Mouse (Mus musculus): ENCODE measurements around the gene Hoxb2. TPM values are rescaled to one million over a fixed set of nuclear protein-coding genes. Genes with fewer than 3 reads are reported as not detected.

Hoxb2 gene
- polyA plus RNA-seq, 1 experiment from 2014 or later, result 45.9 TPM

GRCm38 (mm10) chr11:96318368-96319070, 31.8 kb upstream of the Hoxb2 start:
- Histone ChIP-seq H3K27me3 (no peaks in the 10 kb centered on the region), H3K9me3 (replicated peaks) (no peaks in the 10 kb centered on the region), H3K4me3 (replicated peaks) (peak overlapping the region; percentile 80), H3K27ac (peak overlapping the region; percentile 100), H3K4me1 (peaks cover 86% of the 10 kb centered on the region), H3K36me3 (peaks cover 4% of the 10 kb centered on the region; the same call in 1 of the 2 replicates), H3K4me2 (peak overlapping the region; percentile 90), H3K9ac (peak overlapping the region; percentile 72)
- 0% methylated on average over 41 of the region's 45 CpGs for WGBS
- ATAC-seq (replicated peaks; ENCODE audit: low FRiP score), result peak; percentile 77

GRCm38 (mm10) chr11:96319071-96319902, 31.0 kb upstream of the Hoxb2 start:
- peak; percentile 87 for ATAC-seq (replicated peaks; ENCODE audit: low FRiP score)
- Histone ChIP-seq H3K27me3 (no peaks in the 10 kb centered on the region), H3K36me3 (peaks cover 4% of the 10 kb centered on the region; the same call in 1 of the 2 replicates), H3K9me3 (replicated peaks) (no peaks in the 10 kb centered on the region), H3K4me1 (peaks cover 86% of the 10 kb centered on the region), H3K9ac (peak overlapping the region; percentile 72), H3K4me2 (peak overlapping the region; percentile 90), H3K4me3 (replicated peaks) (peak overlapping the region; percentile 80), H3K27ac (peak overlapping the region; percentile 100)
- under 1% methylated on average over 34 of the region's 34 CpGs for WGBS

DNA sequence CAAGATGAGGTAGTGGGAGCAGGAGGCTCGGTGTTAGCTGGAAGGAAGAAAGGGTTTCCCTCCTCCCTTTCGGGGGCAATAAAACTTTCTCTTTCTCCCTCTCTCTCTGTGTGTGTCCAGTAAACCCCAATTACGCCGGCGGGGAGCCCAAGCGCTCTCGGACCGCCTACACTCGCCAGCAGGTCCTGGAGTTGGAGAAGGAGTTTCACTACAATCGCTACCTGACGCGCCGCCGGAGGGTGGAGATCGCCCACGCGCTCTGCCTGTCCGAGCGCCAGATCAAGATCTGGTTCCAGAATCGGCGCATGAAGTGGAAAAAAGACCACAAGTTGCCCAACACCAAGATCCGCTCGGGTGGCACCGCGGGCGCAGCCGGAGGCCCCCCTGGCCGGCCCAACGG, 30.4 kb upstream of the Hoxb2 start:
- peak overlapping the region; percentile 72 for H3K9ac ChIP-seq
- peaks cover 4% of the 10 kb centered on the region; the same call in 1 of the 2 replicates for H3K36me3 ChIP-seq
- ATAC-seq (replicated peaks; ENCODE audit: low FRiP score), result peak; percentile 3
- peak overlapping the region; percentile 80 for H3K4me3 ChIP-seq (replicated peaks)
- H3K9me3 ChIP-seq (replicated peaks), result no peaks in the 10 kb centered on the region
- H3K27me3 ChIP-seq, result no peaks in the 10 kb centered on the region
- peaks cover 86% of the 10 kb centered on the region for H3K4me1 ChIP-seq
- H3K27ac ChIP-seq, result peak overlapping the region; percentile 100
- H3K4me2 ChIP-seq, result peak overlapping the region; percentile 90
- under 1% methylated on average over 29 of the region's 29 CpGs for WGBS

DNA sequence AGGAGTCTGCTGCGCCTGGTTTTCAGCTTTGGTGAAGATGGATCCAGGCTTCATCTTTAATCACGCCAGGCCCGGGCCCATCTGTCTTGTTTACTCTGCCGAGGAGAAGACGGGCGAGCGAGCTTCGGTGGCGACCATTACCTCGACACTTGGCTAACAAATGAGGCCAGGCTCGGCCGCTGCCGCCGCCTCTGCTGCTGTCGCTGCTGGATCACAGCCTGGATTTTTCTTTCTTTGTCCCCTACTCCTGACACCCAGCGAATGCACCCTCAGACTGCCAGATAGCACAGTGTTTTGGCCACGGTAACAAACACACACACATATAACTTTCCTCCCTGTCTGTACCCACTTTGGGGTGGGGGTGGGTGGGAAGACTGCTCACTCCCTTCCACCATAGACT, 29.6 kb upstream of the Hoxb2 start:
- peak overlapping the region; percentile 90 for H3K4me2 ChIP-seq
- H3K27me3 ChIP-seq, result no peaks in the 10 kb centered on the region
- peak overlapping the region; percentile 72 for H3K9ac ChIP-seq
- peaks cover 8% of the 10 kb centered on the region for H3K36me3 ChIP-seq
- no peaks in the 10 kb centered on the region for H3K9me3 ChIP-seq (replicated peaks)
- H3K4me1 ChIP-seq, result peaks cover 86% of the 10 kb centered on the region
- H3K4me3 ChIP-seq (replicated peaks), result peak overlapping the region; percentile 80
- H3K27ac ChIP-seq, result peak overlapping the region; percentile 100
- no peak for ATAC-seq (replicated peaks; ENCODE audit: low FRiP score)
- WGBS, result 6% methylated on average over 17 of the region's 17 CpGs

DNA sequence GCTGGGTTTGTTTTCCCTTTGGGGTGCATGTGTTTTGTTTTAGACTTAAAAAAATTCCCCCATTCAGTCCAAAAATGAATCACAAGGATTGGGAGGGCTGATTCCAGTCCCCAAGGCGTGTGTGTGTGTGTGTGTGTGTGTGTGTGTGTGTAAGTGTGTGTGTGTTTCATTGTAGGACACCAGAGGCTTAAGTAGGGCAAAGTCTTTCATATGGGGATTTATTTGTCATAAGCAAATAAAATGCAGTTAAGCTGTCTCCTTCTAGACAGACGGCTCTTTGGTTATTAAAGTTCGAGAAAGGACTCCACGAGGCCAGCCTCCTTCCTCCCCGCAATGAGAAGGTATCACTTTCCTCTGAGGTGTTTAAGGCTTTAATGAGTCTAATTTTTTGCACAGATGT, 28.5 kb upstream of the Hoxb2 start:
- H3K4me2 ChIP-seq, result peak overlapping the region; percentile 90
- ATAC-seq (replicated peaks; ENCODE audit: low FRiP score), result no peak
- H3K27ac ChIP-seq, result peak overlapping the region; percentile 100
- WGBS, result 16% methylated on average over 5 of the region's 5 CpGs
- peaks cover 12% of the 10 kb centered on the region for H3K36me3 ChIP-seq
- H3K9me3 ChIP-seq (replicated peaks), result no peaks in the 10 kb centered on the region
- H3K9ac ChIP-seq, result peak overlapping the region; percentile 72
- H3K4me1 ChIP-seq, result peaks cover 87% of the 10 kb centered on the region
- no peaks in the 10 kb centered on the region for H3K27me3 ChIP-seq
- H3K4me3 ChIP-seq (replicated peaks), result peak overlapping the region; percentile 80

DNA sequence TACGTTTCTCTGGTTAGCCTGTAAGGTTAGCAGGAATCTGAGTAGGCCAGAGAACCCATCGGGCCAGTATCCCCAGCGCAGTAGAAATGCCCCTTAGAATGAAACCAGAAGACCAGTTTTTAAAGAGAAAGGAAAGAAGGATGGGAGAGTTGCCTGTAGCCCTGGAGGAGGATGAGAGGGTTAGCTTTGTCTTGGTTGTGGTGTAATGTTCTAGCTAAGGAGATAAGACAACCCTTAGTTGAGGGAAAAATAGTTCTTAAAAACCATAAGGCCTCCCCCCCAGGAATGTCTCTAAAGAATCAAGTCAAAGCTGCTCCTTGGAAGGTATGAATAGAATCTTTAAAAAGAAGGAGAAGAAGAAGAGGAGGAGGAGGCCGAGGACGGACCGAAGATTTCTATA, 27.6 kb upstream of the Hoxb2 start:
- H3K27me3 ChIP-seq, result no peaks in the 10 kb centered on the region
- peak overlapping the region; percentile 80 for H3K4me3 ChIP-seq (replicated peaks)
- no peaks in the 10 kb centered on the region for H3K9me3 ChIP-seq (replicated peaks)
- peak overlapping the region; percentile 100 for H3K27ac ChIP-seq
- H3K9ac ChIP-seq, result peak overlapping the region; percentile 72
- peaks cover 15% of the 10 kb centered on the region for H3K36me3 ChIP-seq
- H3K4me1 ChIP-seq, result peaks cover 89% of the 10 kb centered on the region
- no peak for ATAC-seq (replicated peaks; ENCODE audit: low FRiP score)
- WGBS, result 20% methylated on average over 6 of the region's 6 CpGs
- H3K4me2 ChIP-seq, result peak overlapping the region; percentile 90

GRCm38 (mm10) chr11:96323154-96323553, 27.2 kb upstream of the Hoxb2 start, which contains the start of gene Hoxb3:
TSS of gene Hoxb3 (plus strand) at chr11:96323326.
- Histone ChIP-seq H3K4me3 (replicated peaks) (peak within 1 kb of the TSS; percentile 80), H3K27ac (peak within 1 kb of the TSS; percentile 100), H3K4me1 (peaks cover 89% of the 10 kb centered on the region), H3K4me2 (peak within 1 kb of the TSS; percentile 90), H3K36me3 (peaks cover 15% of the 10 kb centered on the region), H3K9ac (peak within 1 kb of the TSS; percentile 72), H3K9me3 (replicated peaks) (no peaks in the 10 kb centered on the region), H3K27me3 (no peaks in the 10 kb centered on the region)
- no peak for ATAC-seq (replicated peaks; ENCODE audit: low FRiP score)
- WGBS, result 18% methylated on average over 10 of the region's 10 CpGs

DNA sequence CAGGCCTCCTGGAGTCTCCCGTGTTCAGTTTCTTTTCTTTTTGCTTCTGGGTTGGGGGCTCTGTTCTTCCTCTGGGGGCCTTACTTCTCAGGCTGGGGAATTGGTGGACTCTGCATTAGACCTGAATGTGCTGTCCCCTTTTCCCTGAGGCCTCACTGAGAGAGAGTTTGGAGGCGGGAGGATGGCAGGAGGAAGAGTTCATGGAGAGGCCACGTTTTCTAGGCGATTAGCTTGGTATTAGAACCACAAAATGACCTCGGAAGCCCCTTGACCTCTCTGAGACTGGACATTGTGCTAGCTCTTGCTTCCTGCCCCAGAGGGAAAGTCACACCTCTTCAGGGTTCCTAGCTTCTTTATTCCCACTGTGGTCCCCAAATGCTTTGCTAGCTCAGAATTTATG, 26.2 kb upstream of the Hoxb2 start:
- Histone ChIP-seq H3K9me3 (replicated peaks) (no peaks in the 10 kb centered on the region), H3K27ac (peak overlapping the region; percentile 100), H3K36me3 (peaks cover 15% of the 10 kb centered on the region), H3K9ac (peak overlapping the region; percentile 72), H3K4me1 (peaks cover 95% of the 10 kb centered on the region), H3K27me3 (no peaks in the 10 kb centered on the region), H3K4me2 (peak overlapping the region; percentile 90), H3K4me3 (replicated peaks) (peak overlapping the region; percentile 80)
- ATAC-seq (replicated peaks; ENCODE audit: low FRiP score), result no peak
- WGBS, result 10% methylated on average over 5 of the region's 5 CpGs

- Histone ChIP-seq H3K27ac (peak overlapping the region; percentile 100), H3K4me2 (peak overlapping the region; percentile 90), H3K4me1 (peaks cover 98% of the 10 kb centered on the region), H3K27me3 (no peaks in the 10 kb centered on the region), H3K9ac (peak overlapping the region; percentile 55), H3K4me3 (replicated peaks) (peak overlapping the region; percentile 80), H3K36me3 (peaks cover 17% of the 10 kb centered on the region), H3K9me3 (replicated peaks) (no peaks in the 10 kb centered on the region)
- no peak for ATAC-seq (replicated peaks; ENCODE audit: low FRiP score)
- WGBS, result 20% methylated on average over 8 of the region's 8 CpGs
Measured at GRCm38 (mm10) chr11:96324965-96325364, 25.4 kb upstream of the Hoxb2 start.

DNA sequence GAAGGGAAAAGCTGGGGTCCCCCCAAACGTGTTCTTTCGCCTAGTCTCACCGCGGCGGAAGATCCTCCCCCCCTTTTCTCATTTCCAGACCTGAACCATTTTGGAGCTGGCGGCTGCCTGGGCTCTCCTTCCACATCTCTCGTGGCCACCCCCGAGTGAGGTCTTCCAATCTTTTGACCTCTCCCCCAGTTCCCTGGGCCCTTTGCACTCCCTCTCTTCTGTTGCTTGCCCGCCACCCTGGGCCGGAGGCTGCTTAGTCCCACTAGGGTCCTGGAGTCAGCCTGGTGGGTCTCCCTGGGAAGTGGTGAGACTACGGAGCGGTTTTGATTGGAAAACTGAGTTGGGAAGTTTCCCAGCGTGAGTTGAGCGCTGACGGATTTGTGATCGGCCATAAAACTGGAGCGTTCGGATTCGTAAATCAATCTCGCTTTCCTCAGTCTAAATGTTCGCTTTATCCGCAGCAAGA, 24.5 kb upstream of the Hoxb2 start:
- H3K4me1 ChIP-seq, result peaks cover 99% of the 10 kb centered on the region
- H3K4me2 ChIP-seq, result peak overlapping the region; percentile 90
- peak overlapping the region; percentile 55 for H3K9ac ChIP-seq
- 14% methylated on average over 22 of the region's 22 CpGs for WGBS
- peak overlapping the region; percentile 80 for H3K4me3 ChIP-seq (replicated peaks)
- 0 out of 2 replicates have a peak, but pooled peaks have one; percentile 29 for ATAC-seq (replicated peaks; ENCODE audit: low FRiP score)
- H3K27me3 ChIP-seq, result no peaks in the 10 kb centered on the region
- peak overlapping the region; percentile 100 for H3K27ac ChIP-seq
- peaks cover 22% of the 10 kb centered on the region for H3K36me3 ChIP-seq
- H3K9me3 ChIP-seq (replicated peaks), result no peaks in the 10 kb centered on the region

- peak overlapping the region; percentile 100 for H3K27ac ChIP-seq
- peaks cover 99% of the 10 kb centered on the region for H3K4me1 ChIP-seq
- H3K4me3 ChIP-seq (replicated peaks), result peak overlapping the region; percentile 80
- H3K9ac ChIP-seq, result peak overlapping the region; percentile 55
- peaks cover 23% of the 10 kb centered on the region for H3K36me3 ChIP-seq
- H3K27me3 ChIP-seq, result no peaks in the 10 kb centered on the region
- ATAC-seq (replicated peaks; ENCODE audit: low FRiP score), result no peak
- WGBS, result 26% methylated on average over 12 of the region's 12 CpGs
- peak overlapping the region; percentile 90 for H3K4me2 ChIP-seq
- no peaks in the 10 kb centered on the region for H3K9me3 ChIP-seq (replicated peaks)
Measured at GRCm38 (mm10) chr11:96326705-96327104, 23.6 kb upstream of the Hoxb2 start.

- Histone ChIP-seq H3K9me3 (replicated peaks) (no peaks in the 10 kb centered on the region), H3K4me2 (peak overlapping the region; percentile 90), H3K27me3 (no peaks in the 10 kb centered on the region), H3K4me1 (peaks cover 99% of the 10 kb centered on the region), H3K27ac (peak overlapping the region; percentile 100), H3K9ac (peak overlapping the region; percentile 55), H3K36me3 (peaks cover 23% of the 10 kb centered on the region), H3K4me3 (replicated peaks) (peak overlapping the region; percentile 80)
- WGBS, result 32% methylated on average over 7 of the region's 7 CpGs
- no peak for ATAC-seq (replicated peaks; ENCODE audit: low FRiP score)
Measured at GRCm38 (mm10) chr11:96327122-96327521, 23.2 kb upstream of the Hoxb2 start.
